Mouse (Mus musculus): ENCODE results near the gene Pou3f3. TPM values are rescaled to one million over a fixed set of nuclear protein-coding genes. Genes with fewer than 3 reads are reported as not detected.

The Pou3f3 gene
- total RNA-seq (2017): not detected in 2 replicates

- ATAC-seq (replicated peaks; ENCODE audit: low read depth, poor library complexity, severe bottlenecking): peak; percentile 18; the same call in 1 of the 2 replicates
Observed at GRCm38 (mm10) chr1:42695578-42695915, at the start of gene Pou3f3. TSS of gene Pou3f3 (plus strand) at chr1:42695768.

DNA sequence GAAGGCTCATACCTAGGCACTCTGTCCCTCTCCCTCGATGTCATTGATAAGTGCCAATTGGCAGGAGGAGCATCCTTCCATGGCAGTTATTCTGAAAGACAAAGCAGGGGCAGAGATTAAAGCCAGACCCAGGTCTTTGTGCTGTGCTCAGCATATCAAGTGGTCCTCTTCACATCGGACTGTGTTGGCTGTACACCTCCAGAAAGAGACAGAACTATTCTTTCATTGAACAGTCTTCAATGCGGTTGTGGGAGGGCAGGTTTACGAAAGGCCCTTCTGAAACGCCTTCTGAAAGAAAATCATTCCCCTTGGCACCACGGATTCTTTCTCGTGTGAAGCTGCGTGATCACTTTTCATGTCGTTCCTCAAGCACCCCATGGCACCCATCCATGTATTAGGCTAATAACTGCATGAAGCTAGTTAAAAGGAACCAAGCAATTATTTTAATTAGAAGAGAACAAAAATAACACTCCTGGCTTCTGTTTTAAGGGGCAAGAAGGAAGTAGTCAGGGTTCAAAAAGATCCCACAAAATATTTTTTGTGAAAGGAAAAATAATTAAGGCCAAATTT, 47.1 kb upstream of the Pou3f3 start:
- ATAC-seq (replicated peaks; ENCODE audit: low read depth, poor library complexity, severe bottlenecking): no peak

- ATAC-seq (replicated peaks; ENCODE audit: low read depth, poor library complexity, severe bottlenecking): no peak
Observed at GRCm38 (mm10) chr1:42651461-42651860, 44.1 kb upstream of the Pou3f3 start.

GRCm38 (mm10) chr1:42667546-42667945, 28.0 kb upstream of the Pou3f3 start:
- no peak for ATAC-seq (replicated peaks; ENCODE audit: low read depth, poor library complexity, severe bottlenecking)

- ATAC-seq (replicated peaks; ENCODE audit: low read depth, poor library complexity, severe bottlenecking): no peak
Observed at GRCm38 (mm10) chr1:42680673-42681072, 14.9 kb upstream of the Pou3f3 start.

GRCm38 (mm10) chr1:42681762-42682161, 13.8 kb upstream of the Pou3f3 start:
- no peak for ATAC-seq (replicated peaks; ENCODE audit: low read depth, poor library complexity, severe bottlenecking)

- ATAC-seq (replicated peaks; ENCODE audit: low read depth, poor library complexity, severe bottlenecking): no peak
Observed at GRCm38 (mm10) chr1:42683861-42684260, 11.7 kb upstream of the Pou3f3 start.

DNA sequence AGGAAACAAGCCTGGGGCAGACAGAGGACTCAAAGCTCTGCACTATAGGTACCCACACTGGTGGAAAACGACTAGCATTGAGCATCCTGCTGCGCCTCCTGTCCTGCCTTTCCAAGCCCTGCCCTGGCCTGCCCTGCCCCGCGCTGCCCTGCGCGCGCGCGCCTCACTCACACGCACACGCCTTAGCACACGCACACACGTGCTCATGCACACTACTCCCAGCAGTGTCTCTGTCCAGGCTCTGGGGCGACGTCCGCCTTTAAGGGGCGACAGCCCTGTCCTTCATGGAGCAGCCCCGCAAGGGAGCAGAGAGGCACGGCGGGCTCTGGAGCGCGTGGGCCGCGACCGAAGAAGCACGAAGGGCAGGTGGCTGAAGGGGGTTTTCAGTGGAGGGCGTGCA, 11.2 kb upstream of the Pou3f3 start:
- no peak for ATAC-seq (replicated peaks; ENCODE audit: low read depth, poor library complexity, severe bottlenecking)

DNA sequence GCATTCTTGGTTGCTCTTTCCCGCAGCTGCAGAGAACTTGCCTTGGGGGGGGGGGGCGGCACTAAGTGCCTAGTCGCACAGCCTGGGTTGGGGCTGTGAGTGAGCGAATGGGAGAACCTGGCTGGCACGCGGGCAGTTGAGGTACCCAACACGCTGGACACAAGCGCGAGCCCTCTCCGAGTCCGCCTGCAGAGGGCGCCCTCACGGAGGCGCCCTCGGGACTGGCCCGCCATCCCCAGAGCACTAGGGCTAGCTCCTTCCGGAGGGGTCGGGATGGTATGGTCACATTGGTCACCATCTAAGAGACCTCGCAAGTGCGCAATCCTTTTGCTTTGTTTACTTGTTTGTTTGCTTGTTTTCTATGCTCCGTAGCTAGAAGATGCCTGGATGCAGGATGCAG, 10.8 kb upstream of the Pou3f3 start:
- no peak for ATAC-seq (replicated peaks; ENCODE audit: low read depth, poor library complexity, severe bottlenecking)

- ATAC-seq (replicated peaks; ENCODE audit: low read depth, poor library complexity, severe bottlenecking): no peak
Observed at GRCm38 (mm10) chr1:42685321-42685960, 10.1 kb upstream of the Pou3f3 start.

GRCm38 (mm10) chr1:42686194-42687131, 9.1 kb upstream of the Pou3f3 start:
- peak; percentile 46; the same call in 1 of the 2 replicates for ATAC-seq (replicated peaks; ENCODE audit: low read depth, poor library complexity, severe bottlenecking)

DNA sequence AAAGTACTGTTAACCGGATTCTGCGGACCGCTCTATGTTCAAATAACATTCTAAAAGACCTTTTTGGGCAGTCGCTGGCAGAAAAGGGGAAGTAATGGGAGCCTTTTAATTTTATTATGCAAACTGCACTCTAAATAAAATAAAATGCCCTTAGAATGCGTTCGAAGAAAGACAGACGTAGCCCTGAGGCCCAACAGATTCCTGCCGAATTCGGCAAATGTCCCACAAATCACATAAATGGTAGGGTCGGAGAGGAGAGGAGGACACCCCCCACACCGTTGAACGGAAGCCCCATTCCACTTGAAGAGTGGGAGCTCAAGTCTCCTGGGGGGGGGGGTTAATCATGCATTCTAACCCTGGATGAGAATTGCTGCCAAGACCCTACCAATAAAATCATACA, 8.3 kb upstream of the Pou3f3 start:
- ATAC-seq (replicated peaks; ENCODE audit: low read depth, poor library complexity, severe bottlenecking): no peak

DNA sequence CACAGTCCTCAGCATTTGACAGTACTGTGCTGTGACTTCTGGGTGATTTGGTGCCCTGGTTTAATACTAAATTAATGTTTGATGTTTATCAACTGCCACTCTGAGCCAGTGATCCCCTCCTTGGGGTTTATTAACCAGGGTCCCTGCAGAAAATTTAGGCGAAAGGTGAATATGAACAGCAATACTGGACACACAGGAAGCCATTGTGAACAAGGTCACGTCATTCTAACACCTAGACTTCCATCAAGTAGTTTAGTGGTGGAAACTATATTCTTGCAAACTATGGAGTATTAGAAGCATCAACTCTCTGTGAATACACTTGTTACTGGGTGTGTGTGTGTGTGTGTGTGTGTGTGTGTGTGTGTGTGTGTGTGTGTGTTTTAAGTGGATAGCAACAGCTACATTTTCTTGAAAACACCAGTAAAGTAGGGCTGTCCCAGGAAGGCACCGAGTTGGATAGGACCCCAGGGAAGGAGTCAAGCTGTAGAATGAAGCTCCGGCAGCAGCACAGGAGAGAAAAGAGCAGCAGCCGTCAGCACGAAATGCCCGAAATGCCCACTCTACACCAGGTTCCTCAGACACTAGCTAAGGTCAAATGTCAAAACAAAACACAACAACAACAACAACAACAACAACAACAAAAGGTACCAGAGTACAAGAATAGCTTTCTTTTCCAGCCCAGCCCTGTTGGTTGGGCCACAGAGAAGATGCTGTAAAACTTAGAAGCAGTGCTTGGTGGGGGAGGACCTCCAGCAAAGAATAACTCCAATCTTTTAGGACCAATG, 7.6 kb upstream of the Pou3f3 start:
- ATAC-seq (replicated peaks; ENCODE audit: low read depth, poor library complexity, severe bottlenecking): no peak

GRCm38 (mm10) chr1:42688541-42689125, 6.9 kb upstream of the Pou3f3 start:
- ATAC-seq (replicated peaks; ENCODE audit: low read depth, poor library complexity, severe bottlenecking): no peak

DNA sequence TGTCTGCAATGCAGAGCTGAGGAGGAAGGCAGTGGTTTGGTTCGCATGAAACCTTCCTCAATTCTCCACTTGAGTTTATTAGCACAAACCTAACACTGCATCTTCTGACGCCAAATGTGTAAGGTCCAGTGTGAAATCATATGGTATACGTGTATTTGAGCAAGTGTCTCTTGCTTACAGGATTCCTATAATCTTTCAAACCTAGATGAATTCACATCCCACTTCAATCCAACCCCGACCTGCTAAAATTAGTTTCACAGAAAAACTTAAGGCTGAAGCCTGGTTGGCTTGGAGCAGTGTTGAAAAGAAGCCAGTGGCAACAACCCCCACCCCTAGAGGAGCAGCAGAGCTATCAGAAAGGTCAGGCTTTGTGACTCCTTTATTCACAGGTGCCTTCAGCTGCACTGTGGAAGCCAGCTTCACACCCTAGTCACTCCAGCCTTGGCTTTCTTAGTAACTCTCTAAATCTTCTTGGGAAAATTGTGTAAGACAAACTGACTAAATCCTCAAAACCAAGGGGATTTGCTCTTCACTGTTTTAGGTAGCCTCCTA, 5.5 kb upstream of the Pou3f3 start:
- no peak for ATAC-seq (replicated peaks; ENCODE audit: low read depth, poor library complexity, severe bottlenecking)

- ATAC-seq (replicated peaks; ENCODE audit: low read depth, poor library complexity, severe bottlenecking): peak; percentile 48; the same call in 1 of the 2 replicates
Observed at GRCm38 (mm10) chr1:42691202-42692170, 4.1 kb upstream of the Pou3f3 start.

DNA sequence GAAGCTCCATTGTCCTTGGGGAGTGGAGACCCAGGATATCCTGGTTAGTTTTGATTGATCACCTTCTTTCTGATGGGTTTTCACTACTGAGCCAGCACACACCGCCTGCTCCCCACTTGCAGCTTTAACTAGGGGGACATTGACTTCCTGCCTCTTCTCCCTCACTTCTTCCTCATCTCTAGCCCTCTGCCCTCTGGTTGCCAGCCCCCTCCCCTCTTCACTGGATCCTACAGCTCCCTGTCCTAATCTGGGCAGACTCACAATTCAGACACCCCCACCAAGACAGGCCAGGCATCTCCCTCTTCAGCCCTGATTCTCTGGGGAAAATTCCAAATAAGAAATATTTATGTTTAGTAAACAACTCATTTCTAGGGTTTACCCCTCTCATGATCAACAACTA, 3.3 kb upstream of the Pou3f3 start:
- no peak for ATAC-seq (replicated peaks; ENCODE audit: low read depth, poor library complexity, severe bottlenecking)

GRCm38 (mm10) chr1:42693101-42693715, 2.4 kb upstream of the Pou3f3 start:
- no peak for ATAC-seq (replicated peaks; ENCODE audit: low read depth, poor library complexity, severe bottlenecking)
